Mouse (Mus musculus) lung, embryonic 14.5 days (tissue): ENCODE data around the gene Olfr43. TPM values are rescaled to one million over a fixed set of nuclear protein-coding genes. Genes with fewer than 3 reads are reported as not detected.

Source experiments
- ATAC-seq: fragments of 200-750 bp; cut with Nextera tagmentation; 2 replicates; pipeline ENCODE4 v1.8.0; 2017; ENCODE audit warnings: mild to moderate bottlenecking, moderate TSS enrichment, moderate library complexity; ENCODE audit not compliant: insufficient read depth
- DNase-seq: peaks from one replicate; pipeline ENCODE4 v3.0.0-alpha.2; 2015
- H3K27ac ChIP-seq: fragments of 300-500 bp; sonication (generic); 2 replicates; pipeline ENCODE4 v1.5.1; 2014; ENCODE audit warnings: low read depth, mild to moderate bottlenecking, moderate library complexity
- H3K27me3 ChIP-seq: fragments of 300-500 bp; sonication (generic); 2 replicates; pipeline ENCODE4 v1.6.1; 2014; ENCODE audit warnings: low read length, control low read depth; ENCODE audit not compliant: insufficient read depth
- H3K36me3 ChIP-seq: fragments of 300-500 bp; sonication (generic); 2 replicates; pipeline ENCODE4 v1.6.1; 2014; ENCODE audit warnings: control low read depth; ENCODE audit not compliant: insufficient read depth
- H3K4me1 ChIP-seq: fragments of 300-500 bp; sonication (generic); 2 replicates; pipeline ENCODE4 v1.6.1; 2014; ENCODE audit warnings: antibody characterized with exemption, control low read depth; ENCODE audit not compliant: insufficient read depth
- H3K4me2 ChIP-seq: fragments of 300-500 bp; sonication (generic); 2 replicates; pipeline ENCODE4 v1.6.1; 2014; ENCODE audit warnings: mild to moderate bottlenecking
- H3K4me3 ChIP-seq: fragments of 300-500 bp; sonication (generic); 2 replicates; pipeline ENCODE4 v1.5.1; 2014; ENCODE audit warnings: low read depth, low read length
- H3K9ac ChIP-seq: fragments of 300-500 bp; sonication (generic); 2 replicates; pipeline ENCODE4 v1.6.1; 2014
- H3K9me3 ChIP-seq: fragments of 300-500 bp; sonication (generic); 2 replicates; pipeline ENCODE4 v1.6.1; 2016; ENCODE audit warnings: low read depth, low read length, control low read depth
- CTCF ChIP-seq: IDR thresholded peaks from 2 replicates; pipeline ENCODE4 v1.5.1; 2016; ENCODE audit warnings: antibody characterized with exemption, low read depth
- WGBS: fragments of 180-500 bp; shearing (Covaris S2); extraction: QIAGEN DNeasy Blood & Tissue Kit; methylation state at CpG from one replicate; pipeline ENCODE4 v1.1.7; 2014; 5-methylcytosine and 5-hydroxymethylcytosine counted together
- polyA plus RNA-seq: library from polyadenylated mRNA; unstranded; fragments of >200 nt; fragmentation: Nextera tagmentation; extraction: Ambion mirVana; gene quantifications from 2 replicates; pipeline ENCODE4 v1.2.1, GENCODE M21; 2014

The Olfr43 gene
- not detected in 2 replicates for polyA plus RNA-seq

DNA sequence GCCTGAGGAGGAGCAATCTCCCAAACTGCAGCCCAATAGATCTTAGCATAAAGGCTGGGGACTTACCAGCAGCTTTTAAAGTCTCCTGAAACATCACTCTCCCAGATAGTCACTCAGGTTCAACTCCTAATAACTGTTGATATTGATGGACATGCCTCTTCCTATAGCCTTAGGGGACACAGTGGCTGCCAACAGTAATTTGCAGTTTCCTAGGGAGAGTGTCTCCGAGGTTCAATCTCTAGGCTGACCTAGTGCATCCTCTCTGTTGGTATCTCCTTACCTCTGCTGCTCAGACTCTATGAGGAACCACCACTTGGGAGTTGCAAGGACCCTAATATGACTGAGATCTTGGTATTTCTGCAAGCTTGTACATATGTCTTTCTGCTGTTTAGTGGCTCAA is at the start of gene Olfr43:
Gene Olfr43, minus strand, starts transcription at position 101 of the 400 bp plus-strand sequence.
- no peak for DNase-seq
- H3K36me3 ChIP-seq = no peaks in the 10 kb centered on the region
- WGBS = 18% methylated on average over 1 of the region's 1 CpGs

DNA sequence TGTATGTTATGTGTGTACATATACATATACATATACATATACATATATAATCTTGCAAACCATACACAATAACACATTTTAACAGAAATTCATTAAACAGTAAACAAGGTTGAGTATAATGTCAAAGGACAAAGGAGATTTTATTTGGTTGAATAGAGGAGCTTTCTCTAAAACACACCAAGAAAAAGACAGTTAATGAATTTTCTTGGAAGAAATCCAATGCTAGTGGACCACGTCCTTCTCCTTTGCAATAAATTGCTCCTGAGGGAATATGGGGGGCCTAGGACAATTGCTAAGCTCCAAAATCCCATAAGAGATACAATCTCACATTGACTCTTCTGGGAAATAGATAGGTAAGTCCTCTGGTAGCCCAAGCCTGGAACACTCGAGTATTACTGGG is 48.3 kb upstream of the Olfr43 start, which contains the start of gene Olfr406:
Gene Olfr406, plus strand, starts transcription at position 301 of the 400 bp plus-strand sequence.
- Histone ChIP-seq H3K4me3 (no peak within 1 kb of the TSS), H3K27ac (no peak within 1 kb of the TSS), H3K4me1 (no peaks in the 10 kb centered on the region), H3K36me3 (no peaks in the 10 kb centered on the region), H3K4me2 (no peak within 1 kb of the TSS), H3K9ac (no peak within 1 kb of the TSS), H3K9me3 (no peaks in the 10 kb centered on the region), H3K27me3 (no peaks in the 10 kb centered on the region)
- no peak for ATAC-seq
- 43% methylated on average over 2 of the region's 2 CpGs for WGBS
- no peak for DNase-seq
- TF ChIP-seq CTCF = no peak

More for the DNA sequence above, at the start of gene Olfr43:
- H3K9ac ChIP-seq = no peak within 1 kb of the TSS
- no peak for ATAC-seq
- H3K4me2 ChIP-seq = no peak within 1 kb of the TSS
- no peak for TF ChIP-seq CTCF
- no peak within 1 kb of the TSS for H3K4me3 ChIP-seq
- no peaks in the 10 kb centered on the region for H3K27me3 ChIP-seq
- H3K9me3 ChIP-seq = no peaks in the 10 kb centered on the region
- H3K27ac ChIP-seq = no peak within 1 kb of the TSS
- H3K4me1 ChIP-seq = no peaks in the 10 kb centered on the region

DNA sequence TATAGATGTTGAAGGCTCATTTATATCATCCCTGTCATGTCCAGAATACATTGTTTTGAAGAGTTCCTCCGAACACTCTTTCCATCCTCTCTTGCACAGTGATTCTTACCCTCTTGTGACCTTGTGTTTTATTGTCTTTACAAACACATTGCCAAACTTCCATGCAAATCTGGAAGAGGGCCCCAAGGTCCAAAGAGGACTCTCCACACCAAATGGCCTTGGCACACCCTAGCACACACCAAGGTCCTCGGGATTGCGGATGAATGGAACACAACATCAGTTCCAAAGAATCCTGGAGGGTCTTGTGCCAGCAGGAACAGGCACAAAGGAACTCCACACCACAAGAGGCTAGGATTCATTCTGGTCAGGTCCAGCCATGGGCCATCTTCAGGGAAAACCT is 30.0 kb upstream of the Olfr43 start:
- TF ChIP-seq CTCF = no peak
- H3K9ac ChIP-seq = no peak overlapping the region
- 85% methylated on average over 3 of the region's 3 CpGs for WGBS

DNA sequence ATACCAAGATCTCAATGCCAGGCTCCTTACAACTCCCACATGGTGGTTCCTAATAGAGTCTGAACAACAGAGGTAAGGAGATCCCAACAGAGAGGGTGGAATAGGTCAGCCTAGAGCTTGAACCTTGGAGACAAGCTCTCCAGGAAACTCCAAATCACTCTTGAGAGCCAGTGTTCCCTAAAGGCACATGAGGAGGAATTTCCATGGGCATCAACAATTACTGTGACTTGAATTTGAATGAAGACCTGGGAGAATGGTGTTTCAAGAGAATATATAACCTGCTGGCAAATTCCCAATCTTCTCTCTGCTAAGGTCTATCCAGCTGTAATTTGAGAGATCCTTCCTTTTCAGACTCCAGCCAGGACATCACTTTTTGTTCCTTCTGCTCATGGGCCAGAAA is 25.2 kb downstream of the Olfr43 start, which contains the start of gene Olfr403:
Gene Olfr403, plus strand, starts transcription at position 301 of the 400 bp plus-strand sequence.
- Histone ChIP-seq H3K27ac (no peak within 1 kb of the TSS), H3K4me1 (no peaks in the 10 kb centered on the region), H3K36me3 (no peaks in the 10 kb centered on the region), H3K9ac (no peak within 1 kb of the TSS), H3K4me3 (no peak within 1 kb of the TSS), H3K4me2 (no peak within 1 kb of the TSS), H3K9me3 (no peaks in the 10 kb centered on the region), H3K27me3 (no peaks in the 10 kb centered on the region)
- ATAC-seq = no peak
- DNase-seq = no peak
- no peak for TF ChIP-seq CTCF

More for the DNA sequence above, 30.0 kb upstream of the Olfr43 start:
- no peak overlapping the region for H3K4me2 ChIP-seq
- no peaks in the 10 kb centered on the region for H3K4me1 ChIP-seq
- H3K27me3 ChIP-seq = no peaks in the 10 kb centered on the region
- H3K4me3 ChIP-seq = no peak overlapping the region
- ATAC-seq (no peak), DNase-seq (no peak)
- H3K9me3 ChIP-seq = no peaks in the 10 kb centered on the region
- H3K27ac ChIP-seq = no peak overlapping the region
- no peaks in the 10 kb centered on the region for H3K36me3 ChIP-seq

DNA sequence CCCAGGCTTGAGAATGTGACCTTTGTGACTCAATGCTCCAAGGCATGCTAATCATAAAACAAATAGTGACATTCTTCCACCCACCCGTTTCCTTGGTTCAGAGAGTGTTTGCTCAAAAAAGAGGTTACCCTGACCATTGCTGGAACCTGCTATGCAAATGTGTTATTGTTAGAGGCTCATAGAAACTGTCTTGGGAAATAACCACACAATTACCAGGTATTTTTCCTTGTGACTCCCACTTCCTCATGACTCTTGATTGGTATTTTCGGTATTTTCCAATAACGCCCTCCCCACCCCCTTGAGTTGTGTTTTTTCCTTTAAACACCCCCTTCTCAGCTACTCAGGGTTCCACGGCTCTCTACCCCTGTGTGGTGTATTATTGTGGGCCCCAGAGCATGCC is 27.4 kb downstream of the Olfr43 start:
- H3K9ac ChIP-seq = no peak overlapping the region
- WGBS = 69% methylated on average over 4 of the region's 4 CpGs
- TF ChIP-seq CTCF = no peak
- no peak overlapping the region for H3K4me3 ChIP-seq
- no peak overlapping the region for H3K4me2 ChIP-seq
- H3K4me1 ChIP-seq = no peaks in the 10 kb centered on the region
- H3K27ac ChIP-seq = no peak overlapping the region
- H3K27me3 ChIP-seq = no peaks in the 10 kb centered on the region
- no peaks in the 10 kb centered on the region for H3K36me3 ChIP-seq
- no peaks in the 10 kb centered on the region for H3K9me3 ChIP-seq
- no peak for DNase-seq
- no peak for ATAC-seq

DNA sequence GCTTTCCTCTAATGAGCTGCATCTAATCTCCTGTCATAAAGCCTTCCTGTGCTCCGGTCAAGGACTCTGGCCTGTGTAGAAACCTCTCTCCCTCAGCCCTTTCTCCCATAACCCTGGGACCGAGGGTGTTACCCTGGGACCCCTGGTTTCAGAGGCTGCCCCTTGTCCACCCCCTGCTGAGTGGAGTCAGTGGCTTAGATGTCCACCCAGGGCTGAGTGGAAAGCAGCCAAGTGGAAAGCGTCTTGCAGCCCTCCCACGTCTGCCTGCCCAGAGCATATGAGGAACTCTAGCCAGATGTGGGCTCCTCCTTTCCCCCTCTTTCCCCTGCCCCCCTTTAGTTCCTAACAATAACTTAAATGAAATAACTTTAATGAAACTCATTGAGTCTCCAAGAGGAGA is 28.0 kb downstream of the Olfr43 start:
- no peak for TF ChIP-seq CTCF
- Histone ChIP-seq H3K9ac (no peak overlapping the region), H3K36me3 (no peaks in the 10 kb centered on the region), H3K4me3 (no peak overlapping the region), H3K4me2 (no peak overlapping the region), H3K4me1 (no peaks in the 10 kb centered on the region), H3K27me3 (no peaks in the 10 kb centered on the region), H3K9me3 (0 out of 2 replicates have a peak, but pooled peaks cover 2% of the 10 kb centered on the region), H3K27ac (no peak overlapping the region)
- ATAC-seq (no peak), DNase-seq (no peak)
- 67% methylated on average over 4 of the region's 4 CpGs for WGBS

DNA sequence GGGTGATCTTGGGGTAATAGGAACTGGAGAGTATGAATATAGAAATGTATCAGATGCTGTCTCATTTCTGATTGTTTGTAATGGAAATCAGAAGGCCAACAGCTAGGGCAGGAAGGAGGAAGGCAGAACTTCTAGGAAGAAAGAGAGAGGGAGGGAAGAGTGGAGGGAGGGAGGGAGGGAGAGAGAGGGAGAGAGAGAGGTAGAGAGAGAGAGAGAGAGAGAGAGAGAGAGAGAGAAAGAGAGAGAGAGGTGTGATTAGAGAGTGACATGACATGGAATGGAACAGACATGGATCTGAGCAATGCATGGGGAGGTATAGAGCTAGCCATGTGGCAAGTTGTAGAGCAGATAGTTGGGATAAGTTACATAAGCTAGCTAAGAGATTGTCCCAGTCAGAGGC is 42.4 kb downstream of the Olfr43 start:
- no peaks in the 10 kb centered on the region for H3K4me1 ChIP-seq
- no peaks in the 10 kb centered on the region for H3K27me3 ChIP-seq
- no peaks in the 10 kb centered on the region for H3K36me3 ChIP-seq
- H3K4me2 ChIP-seq = no peak overlapping the region
- ATAC-seq (no peak), DNase-seq (no peak)
- H3K4me3 ChIP-seq = no peak overlapping the region
- no peaks in the 10 kb centered on the region for H3K9me3 ChIP-seq
- TF ChIP-seq CTCF = no peak
- no peak overlapping the region for H3K9ac ChIP-seq
- no peak overlapping the region for H3K27ac ChIP-seq

Other genes starting within 250 kb of the Olfr43 start
- gene Olfr398, start 221.0 kb downstream of the Olfr43 start, polyA plus RNA-seq = not detected in 2 replicates
- not detected in 2 replicates for gene Olfr139, start 154.8 kb downstream of the Olfr43 start, polyA plus RNA-seq
- not detected in 2 replicates for gene Olfr399, start 154.8 kb downstream of the Olfr43 start, polyA plus RNA-seq
- gene Zfp616, start 141.4 kb downstream of the Olfr43 start, polyA plus RNA-seq = not detected in 2 replicates
- not detected in 2 replicates for gene Olfr401, start 97.7 kb downstream of the Olfr43 start, polyA plus RNA-seq
- gene Olfr402, start 57.9 kb downstream of the Olfr43 start, polyA plus RNA-seq = not detected in 2 replicates
- not detected in 2 replicates for gene Olfr403, start 25.1 kb downstream of the Olfr43 start, polyA plus RNA-seq
- gene Olfr406, start 48.4 kb upstream of the Olfr43 start, polyA plus RNA-seq = not detected in 2 replicates
- not detected in 2 replicates for gene Olfr59, start 72.4 kb upstream of the Olfr43 start, polyA plus RNA-seq
- gene Olfr410, start 126.7 kb upstream of the Olfr43 start, polyA plus RNA-seq = not detected in 2 replicates
- not detected in 2 replicates for gene Olfr411, start 141.3 kb upstream of the Olfr43 start, polyA plus RNA-seq
- not detected in 2 replicates for gene Olfr412, start 150.7 kb upstream of the Olfr43 start, polyA plus RNA-seq